Mouse (Mus musculus) thymus, postnatal 14 days (tissue): ENCODE data around the gene Blvra.
"Not testable (repeated sequence)": the region's sequence is repeated elsewhere in the genome, so short reads cannot be mapped to it uniquely, and the experiment has no call there.

Experiments
- DNase-seq: peaks from one replicate; pipeline ENCODE4 v3.0.0; 2021

Blvra gene

GRCm38 (mm10) chr2:127070435-127070841 lies at the start of gene Blvra:
Gene Blvra, plus strand, starts transcription at chr2:127070665.
- DNase-seq: peak; percentile 92

DNA sequence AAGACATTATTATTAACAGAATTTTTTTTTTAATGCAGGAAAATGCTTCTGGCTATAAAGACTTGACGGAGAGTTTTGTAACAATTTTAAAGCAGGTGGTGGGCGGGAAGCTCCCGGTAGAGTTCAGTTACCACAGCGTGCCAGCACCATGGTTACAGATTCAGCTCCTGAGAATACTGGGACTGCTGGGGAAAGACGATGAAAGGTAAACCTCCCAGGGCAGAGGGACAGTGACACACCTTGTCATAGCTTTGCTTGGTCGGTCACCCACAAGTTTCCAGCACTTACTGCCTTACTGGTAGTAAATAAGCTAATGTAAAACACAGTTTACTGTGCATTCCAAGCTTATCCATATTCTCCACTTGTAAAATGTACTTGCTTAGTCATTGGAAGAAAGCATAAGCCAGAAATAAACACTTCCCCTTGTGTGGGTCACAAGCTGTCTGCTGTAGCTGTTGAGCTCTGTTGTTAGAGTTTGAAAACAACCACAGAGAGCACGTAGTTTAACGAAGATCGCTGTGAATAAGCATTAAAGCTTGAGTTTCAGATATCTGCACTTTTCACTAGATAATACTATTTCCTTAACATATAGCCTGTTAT lies 35.4 kb upstream of the Blvra start:
- no peak for DNase-seq

- no peak for DNase-seq
Measured at GRCm38 (mm10) chr2:127037299-127037698, 33.2 kb upstream of the Blvra start.

GRCm38 (mm10) chr2:127061471-127061870 lies 9.0 kb upstream of the Blvra start:
- DNase-seq: no peak

GRCm38 (mm10) chr2:127068806-127069205 lies 1.7 kb upstream of the Blvra start:
- DNase-seq: no peak

- DNase-seq: no peak
Measured at GRCm38 (mm10) chr2:127069781-127070434, 557 bp upstream of the Blvra start.

GRCm38 (mm10) chr2:127070879-127071278 lies 414 bp downstream of the Blvra start:
- DNase-seq: no peak

GRCm38 (mm10) chr2:127074116-127074515 lies 3.7 kb downstream of the Blvra start:
- no peak for DNase-seq

DNA sequence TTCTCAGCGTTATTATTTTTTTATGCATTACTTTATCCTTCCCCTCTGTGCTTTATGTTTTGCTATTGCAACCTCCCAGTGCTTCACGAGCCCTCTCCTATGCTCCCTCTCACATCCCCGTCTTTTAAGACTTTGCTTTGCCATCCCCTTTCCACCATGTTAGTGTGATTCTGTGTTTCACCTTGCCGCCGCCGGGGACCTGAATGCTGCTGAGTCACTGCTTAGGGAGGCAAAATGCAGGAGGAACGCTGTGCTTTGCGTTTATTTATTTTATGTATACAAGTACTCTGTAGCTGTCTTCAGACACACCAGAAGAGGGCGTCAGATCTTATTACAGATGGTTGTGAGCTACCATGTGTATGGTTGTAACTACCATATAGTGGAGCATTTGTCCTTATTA lies 7.1 kb downstream of the Blvra start:
- no peak for DNase-seq

DNA sequence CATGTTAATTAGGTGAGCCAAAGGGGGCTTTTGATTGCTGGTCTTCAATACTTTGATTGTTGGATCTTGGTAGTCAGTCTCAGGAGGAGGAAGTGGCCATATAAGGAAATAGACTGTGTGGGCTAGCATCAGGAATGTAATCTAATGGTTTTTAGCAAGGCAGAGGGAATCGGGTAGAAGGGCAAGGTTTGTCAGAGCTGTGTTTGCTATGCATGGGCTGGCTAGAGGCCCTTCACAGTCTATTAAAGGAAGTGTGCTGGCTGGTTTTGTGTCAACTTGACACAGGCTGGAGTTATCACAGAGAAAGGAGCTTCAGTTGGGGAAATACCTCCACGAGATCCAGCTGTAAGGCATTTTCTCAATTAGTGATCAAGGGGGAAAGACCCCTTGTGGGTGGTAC lies 8.6 kb downstream of the Blvra start:
- DNase-seq: not testable (repeated sequence)

DNA sequence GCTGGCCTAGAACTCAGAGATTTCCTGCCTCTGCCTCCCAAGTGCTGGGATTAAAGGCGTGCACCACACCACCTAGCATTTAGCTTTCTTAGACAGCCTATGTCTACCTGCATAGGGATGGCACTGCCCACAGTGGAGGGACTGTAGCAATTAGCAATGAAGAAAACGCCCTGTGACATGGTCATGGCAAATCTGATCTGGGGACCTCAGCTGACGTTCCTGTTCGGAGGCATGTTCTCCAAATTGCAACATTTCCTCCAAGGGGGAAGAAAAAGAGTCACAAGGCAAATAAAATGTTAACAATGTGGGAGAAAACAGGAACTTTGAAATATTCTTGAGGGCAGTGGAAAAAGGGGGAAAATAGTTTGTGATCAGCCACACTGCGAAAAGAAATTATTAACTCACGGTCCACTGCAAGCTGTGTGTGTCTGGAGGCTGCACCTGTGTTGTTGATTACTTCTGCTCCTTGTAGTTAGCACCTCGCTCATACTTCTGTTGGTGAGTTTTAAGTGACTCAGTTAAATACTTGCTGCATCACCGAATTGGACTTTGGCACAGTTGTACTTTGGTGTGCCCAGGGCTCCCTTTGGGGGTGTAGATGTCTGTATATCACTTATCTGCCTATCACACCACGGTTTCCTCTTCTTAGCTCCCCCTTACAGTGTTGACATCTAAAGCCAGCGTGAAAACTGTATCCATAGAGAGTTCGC lies 9.6 kb downstream of the Blvra start:
- DNase-seq: no peak

DNA sequence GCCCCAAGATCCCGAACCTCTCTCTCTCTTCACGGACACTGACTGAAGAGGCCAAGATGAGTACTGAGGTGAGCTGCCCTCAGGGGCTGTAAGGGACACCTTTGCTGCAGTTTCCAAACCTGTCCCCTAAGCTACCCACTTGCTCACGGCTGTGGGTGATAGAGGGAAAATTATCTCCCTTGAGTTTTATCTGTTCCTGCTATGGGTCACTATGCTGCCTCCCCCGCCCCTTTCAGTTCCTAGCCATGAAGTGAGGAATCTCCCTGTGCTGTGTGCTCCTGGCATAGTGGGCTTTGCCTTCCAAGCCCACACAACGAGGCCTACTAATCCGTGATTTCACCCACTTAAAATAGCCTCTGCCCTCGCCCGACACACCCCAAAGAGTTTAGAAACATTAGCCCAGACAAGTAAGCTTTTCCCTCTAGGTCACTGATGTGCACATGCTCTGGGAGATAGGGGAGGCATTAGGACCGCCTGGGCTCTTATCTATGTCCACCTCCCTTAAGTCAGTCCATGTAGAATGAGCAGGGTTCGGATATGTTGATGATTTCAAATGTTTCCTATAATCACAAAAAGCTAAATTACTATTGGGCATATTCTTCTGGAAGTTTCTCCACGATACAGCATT lies 10.2 kb downstream of the Blvra start:
- no peak for DNase-seq

- peak; percentile 49 for DNase-seq
Measured at GRCm38 (mm10) chr2:127086235-127086634, 15.8 kb downstream of the Blvra start.

DNA sequence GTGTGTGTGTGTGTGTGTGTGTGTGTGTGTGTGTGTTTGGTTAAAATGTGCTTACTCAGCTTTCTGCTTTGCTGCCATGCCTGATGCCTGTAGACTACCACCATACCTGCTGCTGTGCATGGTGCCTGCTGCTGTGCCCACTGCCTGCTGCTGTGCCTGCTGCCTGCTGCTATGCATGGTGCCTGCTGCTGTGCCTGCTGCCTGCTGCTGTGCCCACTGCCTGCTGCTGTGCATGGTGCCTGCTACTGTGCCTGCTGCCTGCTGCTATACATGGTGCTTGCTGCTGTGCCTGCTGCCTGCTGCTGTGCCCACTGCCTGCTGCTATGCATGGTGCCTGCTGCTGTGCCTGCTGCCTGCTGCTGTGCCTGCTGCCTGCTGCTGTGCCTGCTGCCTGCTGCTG lies 19.7 kb downstream of the Blvra start:
- not testable (repeated sequence) for DNase-seq

DNA sequence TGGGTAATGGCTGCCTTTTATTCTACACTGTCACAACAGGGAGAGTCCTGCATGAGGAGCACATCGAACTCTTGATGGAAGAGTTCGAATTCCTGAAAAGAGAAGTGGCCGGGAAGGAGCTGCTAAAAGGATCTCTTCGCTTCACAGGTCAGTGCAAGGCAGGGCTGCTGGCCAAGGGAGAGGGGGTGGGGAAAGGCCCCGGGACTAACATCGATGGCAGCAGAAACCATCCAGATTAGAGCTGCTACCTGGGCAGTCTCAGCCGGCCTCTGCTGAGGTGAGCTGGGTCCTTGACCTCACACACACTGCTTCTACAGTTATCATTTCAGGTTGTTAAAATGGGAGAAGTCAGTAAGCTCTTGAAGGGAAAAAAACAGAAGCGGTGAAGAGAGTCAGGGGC lies 21.5 kb downstream of the Blvra start:
- no peak for DNase-seq

DNA sequence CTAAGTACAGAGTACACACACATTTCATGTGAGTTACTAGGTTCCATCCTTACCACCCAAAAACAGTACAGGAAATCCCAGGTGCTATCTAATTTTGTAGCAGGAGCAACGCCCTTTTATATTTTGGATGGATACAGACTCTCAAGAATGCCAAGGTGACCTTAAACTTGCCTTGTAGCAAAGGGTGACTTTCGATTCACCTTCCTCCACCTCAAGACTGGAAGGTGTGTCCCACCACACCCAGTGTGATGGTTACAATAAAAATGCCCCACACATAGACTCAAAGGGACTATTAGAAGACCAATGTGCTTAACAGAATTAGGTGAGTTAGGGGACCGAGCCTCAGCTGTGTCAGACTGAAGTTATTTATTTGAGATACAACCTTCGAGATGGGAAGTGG lies 38.5 kb downstream of the Blvra start:
- DNase-seq: no peak

DNA sequence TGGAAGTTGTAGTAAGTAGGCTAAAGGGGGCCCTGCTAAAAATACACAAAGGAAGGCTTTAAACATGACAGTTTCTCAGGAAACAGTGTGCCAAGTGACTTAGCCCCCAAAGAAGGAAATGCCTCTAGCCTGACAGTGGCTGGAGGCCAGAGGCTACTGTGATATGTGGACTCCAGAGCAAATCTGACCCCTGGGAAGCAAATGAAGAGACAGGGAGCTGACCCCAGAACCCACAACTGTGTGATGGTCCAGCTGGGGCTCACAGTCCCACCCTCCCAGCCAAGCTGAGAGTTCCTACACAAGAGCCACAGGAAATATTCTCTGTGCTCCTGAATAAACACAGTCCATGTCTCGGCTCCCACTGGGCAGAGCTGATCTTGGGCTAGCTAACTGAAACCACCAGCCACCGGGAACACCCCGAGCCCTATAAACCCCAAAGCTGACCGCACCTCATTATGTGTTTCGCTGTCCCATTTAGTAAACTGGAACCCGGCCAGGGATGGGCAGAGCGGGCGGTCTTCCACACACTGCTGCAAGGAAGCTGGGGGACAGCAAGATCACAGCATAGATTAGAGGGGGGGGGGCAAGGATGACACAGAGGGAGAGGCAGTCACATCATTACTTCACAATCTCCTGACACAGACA lies 51.2 kb downstream of the Blvra start:
- no peak for DNase-seq

GRCm38 (mm10) chr2:127128926-127129325 lies 58.5 kb downstream of the Blvra start:
- no peak for DNase-seq

- DNase-seq: peak; percentile 18
Measured at GRCm38 (mm10) chr2:127131353-127131752, 60.9 kb downstream of the Blvra start.

- DNase-seq: peak; percentile 96
Measured at GRCm38 (mm10) chr2:127133621-127134461, 63.4 kb downstream of the Blvra start, which contains the start of gene Ncaph. Gene Ncaph, minus strand, starts transcription at chr2:127133954.

DNA sequence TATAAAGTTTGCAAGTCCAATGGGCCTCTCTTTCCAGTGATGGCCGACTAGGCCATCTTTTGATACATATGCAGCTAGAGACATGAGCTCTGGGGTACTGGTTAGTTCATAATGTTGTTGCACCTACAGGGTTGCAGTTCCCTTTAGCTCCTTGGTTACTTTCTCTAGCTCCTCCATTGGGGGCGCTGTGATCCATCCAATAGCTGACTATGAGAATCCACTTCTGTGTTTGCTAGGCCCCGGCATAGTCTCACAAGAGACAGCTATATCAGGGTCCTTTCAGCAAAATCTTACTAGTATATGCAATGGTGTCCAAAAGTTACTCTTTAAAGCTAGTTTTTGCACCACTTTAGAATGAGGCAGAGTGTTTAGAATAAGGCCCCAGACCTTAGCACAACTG lies 64.8 kb downstream of the Blvra start:
- not testable (repeated sequence) for DNase-seq

- DNase-seq: peak; percentile 15
Measured at GRCm38 (mm10) chr2:127136979-127137378, 66.5 kb downstream of the Blvra start.
